Mouse (Mus musculus) urinary bladder, postnatal 4 days (tissue): ENCODE data around the gene Dusp5.
"Not testable (repeated sequence)": the region's sequence is repeated elsewhere in the genome, so short reads cannot be mapped to it uniquely, and the experiment has no call there.

Experiments
- DNase-seq, 2 experiments: peaks; one replicate each; pipeline ENCODE4 v3.0.0; 2021 to 2022; ENCODE audit warnings: low spot score in 2 of 2

The Dusp5 gene

DNA sequence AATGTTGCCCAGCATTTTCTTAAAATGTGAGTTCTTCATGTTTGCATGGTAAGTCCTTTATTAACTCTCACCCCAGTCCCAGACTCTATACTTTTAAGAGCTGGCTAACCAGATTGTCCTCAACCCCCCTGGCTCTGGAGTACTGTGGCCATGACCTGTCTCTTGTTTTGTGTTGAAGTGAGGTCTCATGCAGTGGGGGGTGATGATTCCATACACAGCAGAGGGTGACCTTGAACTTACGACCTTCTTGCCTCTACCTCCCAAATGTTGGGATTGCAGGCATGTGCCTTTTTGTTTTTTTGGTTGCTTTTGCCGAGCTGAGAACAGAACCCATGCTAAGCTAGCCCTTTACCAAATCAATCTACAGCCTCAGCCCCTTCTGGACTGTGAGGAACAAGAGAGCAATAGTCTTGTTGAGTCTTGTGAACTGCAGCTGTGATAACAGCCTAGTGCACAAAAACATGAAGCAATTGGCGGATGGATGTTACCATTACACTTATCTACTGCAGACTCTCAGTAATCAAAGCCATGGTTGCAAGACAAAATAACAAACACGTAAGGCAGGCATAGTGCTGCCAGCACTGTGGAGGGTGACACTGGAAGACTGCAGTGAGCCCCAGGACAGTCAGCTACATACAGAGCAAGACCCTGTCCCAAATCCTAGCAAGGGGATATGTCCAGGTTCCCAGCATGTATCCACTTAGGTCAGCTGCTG is 46.5 kb downstream of the Dusp5 start:
- DNase-seq = no peak

- no peak for DNase-seq
Observed at GRCm38 (mm10) chr19:53576061-53576460, 47.2 kb downstream of the Dusp5 start.

GRCm38 (mm10) chr19:53577025-53577800 is 48.3 kb downstream of the Dusp5 start:
- DNase-seq = no peak

- DNase-seq = no peak
Observed at GRCm38 (mm10) chr19:53578597-53579252, 49.8 kb downstream of the Dusp5 start.

DNA sequence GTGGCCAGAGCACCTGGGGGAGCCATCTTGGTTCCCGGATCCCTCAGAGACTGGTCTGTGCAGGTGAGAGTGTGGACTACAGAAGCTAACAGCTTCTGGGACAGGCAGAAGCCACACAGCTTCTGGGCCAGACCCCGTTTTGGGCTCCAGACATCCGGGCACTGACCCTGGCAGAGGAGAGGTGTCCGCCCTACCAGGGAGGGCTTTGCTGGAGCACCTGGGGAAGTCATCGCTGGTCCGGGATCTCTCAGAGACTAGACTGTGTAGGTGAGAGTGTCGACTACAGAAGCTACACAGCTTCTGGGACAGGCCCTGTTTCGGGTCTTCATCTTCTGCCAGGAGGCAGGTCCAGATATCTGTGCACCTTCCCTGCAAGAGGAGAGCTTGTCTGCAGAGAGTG is 51.4 kb downstream of the Dusp5 start:
- DNase-seq = not testable (repeated sequence)

- DNase-seq = not testable (repeated sequence)
Observed at GRCm38 (mm10) chr19:53587686-53588085, 58.8 kb downstream of the Dusp5 start.

GRCm38 (mm10) chr19:53588968-53589367 is 60.1 kb downstream of the Dusp5 start, which contains the start of gene Nutf2-ps1:
Nutf2-ps1 (minus strand) TSS chr19:53589068.
- DNase-seq = not testable (repeated sequence)
